Mouse (Mus musculus): Measurements from ENCODE around the gene Dmpk. TPM values are rescaled to one million over a fixed set of nuclear protein-coding genes. Genes with fewer than 3 reads are reported as not detected.
"Not testable (repeated sequence)": the region's sequence is repeated elsewhere in the genome, so short reads cannot be mapped to it uniquely, and the experiment has no call there.

Gene Dmpk
- polyA plus RNA-seq, 1 experiment from 2014 or later, result 42.4 TPM

GRCm38 (mm10) chr7:19055108-19055507 lies 28.5 kb upstream of the Dmpk start:
- Histone ChIP-seq H3K36me3 (peaks cover 32% of the 10 kb centered on the region), H3K4me3 (replicated peaks) (no peak overlapping the region), H3K27me3 (no peaks in the 10 kb centered on the region), H3K4me1 (peaks cover 12% of the 10 kb centered on the region), H3K27ac (replicated peaks) (no peak overlapping the region), H3K9ac (no peak overlapping the region), H3K4me2 (replicated peaks) (no peak overlapping the region), H3K9me3 (replicated peaks) (no peaks in the 10 kb centered on the region)
- 93% methylated on average over 8 of the region's 8 CpGs for WGBS
- ATAC-seq (ENCODE audit: insufficient number of reproducible peaks, low FRiP score, low TSS enrichment, low read depth), result no peak

GRCm38 (mm10) chr7:19057405-19057804 lies 26.2 kb upstream of the Dmpk start:
- no peak for ATAC-seq (ENCODE audit: insufficient number of reproducible peaks, low FRiP score, low TSS enrichment, low read depth)
- WGBS, result 91% methylated on average over 10 of the region's 10 CpGs

GRCm38 (mm10) chr7:19065896-19066295 lies 17.8 kb upstream of the Dmpk start:
- no peaks in the 10 kb centered on the region for H3K9me3 ChIP-seq (replicated peaks)
- no peak for ATAC-seq (ENCODE audit: insufficient number of reproducible peaks, low FRiP score, low TSS enrichment, low read depth)
- H3K4me2 ChIP-seq (replicated peaks), result no peak overlapping the region
- no peaks in the 10 kb centered on the region for H3K4me1 ChIP-seq
- H3K36me3 ChIP-seq, result no peaks in the 10 kb centered on the region
- no peak overlapping the region for H3K9ac ChIP-seq
- H3K4me3 ChIP-seq (replicated peaks), result no peak overlapping the region
- WGBS, result 52% methylated on average over 13 of the region's 13 CpGs
- H3K27ac ChIP-seq (replicated peaks), result no peak overlapping the region
- peaks cover 30% of the 10 kb centered on the region for H3K27me3 ChIP-seq

More at GRCm38 (mm10) chr7:19057405-19057804, 26.2 kb upstream of the Dmpk start:
- no peak overlapping the region for H3K9ac ChIP-seq
- H3K27me3 ChIP-seq, result no peaks in the 10 kb centered on the region
- H3K4me1 ChIP-seq, result peaks cover 12% of the 10 kb centered on the region
- H3K4me2 ChIP-seq (replicated peaks), result no peak overlapping the region
- H3K4me3 ChIP-seq (replicated peaks), result no peak overlapping the region
- no peaks in the 10 kb centered on the region for H3K9me3 ChIP-seq (replicated peaks)
- 0 out of 2 replicates have a peak, but pooled peaks cover 9% of the 10 kb centered on the region for H3K36me3 ChIP-seq
- H3K27ac ChIP-seq (replicated peaks), result no peak overlapping the region

- Histone ChIP-seq H3K9ac (no peak overlapping the region), H3K27me3 (peaks cover 30% of the 10 kb centered on the region), H3K4me3 (replicated peaks) (no peak overlapping the region), H3K4me1 (no peaks in the 10 kb centered on the region), H3K36me3 (no peaks in the 10 kb centered on the region), H3K27ac (replicated peaks) (no peak overlapping the region), H3K9me3 (replicated peaks) (no peaks in the 10 kb centered on the region), H3K4me2 (replicated peaks) (no peak overlapping the region)
- WGBS, result 51% methylated on average over 14 of the region's 14 CpGs
- no peak for ATAC-seq (ENCODE audit: insufficient number of reproducible peaks, low FRiP score, low TSS enrichment, low read depth)
Observed at GRCm38 (mm10) chr7:19067063-19067462, 16.6 kb upstream of the Dmpk start.

GRCm38 (mm10) chr7:19067935-19068334 lies 15.7 kb upstream of the Dmpk start:
- no peaks in the 10 kb centered on the region for H3K9me3 ChIP-seq (replicated peaks)
- H3K4me3 ChIP-seq (replicated peaks), result no peak overlapping the region
- no peaks in the 10 kb centered on the region for H3K4me1 ChIP-seq
- no peak for ATAC-seq (ENCODE audit: insufficient number of reproducible peaks, low FRiP score, low TSS enrichment, low read depth)
- H3K9ac ChIP-seq, result no peak overlapping the region
- no peak overlapping the region for H3K4me2 ChIP-seq (replicated peaks)
- 69% methylated on average over 14 of the region's 14 CpGs for WGBS
- peaks cover 30% of the 10 kb centered on the region for H3K27me3 ChIP-seq
- no peaks in the 10 kb centered on the region for H3K36me3 ChIP-seq
- H3K27ac ChIP-seq (replicated peaks), result no peak overlapping the region

- no peak overlapping the region for H3K4me2 ChIP-seq (replicated peaks)
- ATAC-seq (ENCODE audit: insufficient number of reproducible peaks, low FRiP score, low TSS enrichment, low read depth), result no peak
- no peaks in the 10 kb centered on the region for H3K4me1 ChIP-seq
- peaks cover 30% of the 10 kb centered on the region for H3K27me3 ChIP-seq
- H3K4me3 ChIP-seq (replicated peaks), result no peak overlapping the region
- H3K27ac ChIP-seq (replicated peaks), result no peak overlapping the region
- H3K9me3 ChIP-seq (replicated peaks), result no peaks in the 10 kb centered on the region
- H3K9ac ChIP-seq, result no peak overlapping the region
- H3K36me3 ChIP-seq, result no peaks in the 10 kb centered on the region
- 3% methylated on average over 2 of the region's 2 CpGs for WGBS
Observed at GRCm38 (mm10) chr7:19068707-19069106, 14.9 kb upstream of the Dmpk start.

GRCm38 (mm10) chr7:19069500-19069899 lies 14.1 kb upstream of the Dmpk start:
- ATAC-seq (ENCODE audit: insufficient number of reproducible peaks, low FRiP score, low TSS enrichment, low read depth), result no peak
- H3K4me3 ChIP-seq (replicated peaks), result no peak overlapping the region
- no peaks in the 10 kb centered on the region for H3K4me1 ChIP-seq
- peaks cover 28% of the 10 kb centered on the region for H3K27me3 ChIP-seq
- no peaks in the 10 kb centered on the region for H3K9me3 ChIP-seq (replicated peaks)
- H3K27ac ChIP-seq (replicated peaks), result no peak overlapping the region
- no peak overlapping the region for H3K9ac ChIP-seq
- no peak overlapping the region for H3K4me2 ChIP-seq (replicated peaks)
- 50% methylated on average over 3 of the region's 3 CpGs for WGBS
- H3K36me3 ChIP-seq, result no peaks in the 10 kb centered on the region

GRCm38 (mm10) chr7:19071024-19071423 lies 12.6 kb upstream of the Dmpk start:
- H3K36me3 ChIP-seq; H3K4me1 ChIP-seq; H3K9ac ChIP-seq; H3K9me3 ChIP-seq (replicated peaks); H3K4me3 ChIP-seq (replicated peaks); ATAC-seq (ENCODE audit: insufficient number of reproducible peaks, low FRiP score, low TSS enrichment, low read depth); H3K27ac ChIP-seq (replicated peaks); H3K4me2 ChIP-seq (replicated peaks): not testable (repeated sequence)
- H3K27me3 ChIP-seq, result peaks cover 13% of the 10 kb centered on the region
- 57% methylated on average over 3 of the region's 3 CpGs for WGBS

- WGBS, result 81% methylated on average over 9 of the region's 9 CpGs
- no peak for ATAC-seq (ENCODE audit: insufficient number of reproducible peaks, low FRiP score, low TSS enrichment, low read depth)
- no peaks in the 10 kb centered on the region for H3K9me3 ChIP-seq (replicated peaks)
- H3K36me3 ChIP-seq, result peaks cover 8% of the 10 kb centered on the region
- no peak overlapping the region for H3K4me2 ChIP-seq (replicated peaks)
- no peaks in the 10 kb centered on the region for H3K27me3 ChIP-seq
- no peak overlapping the region for H3K4me3 ChIP-seq (replicated peaks)
- no peak overlapping the region for H3K9ac ChIP-seq
- no peak overlapping the region for H3K27ac ChIP-seq (replicated peaks)
- peaks cover 23% of the 10 kb centered on the region for H3K4me1 ChIP-seq
Observed at GRCm38 (mm10) chr7:19073504-19073903, 10.1 kb upstream of the Dmpk start.

GRCm38 (mm10) chr7:19074494-19074893 lies 9.2 kb upstream of the Dmpk start:
- H3K9ac ChIP-seq, result no peak overlapping the region
- peaks cover 17% of the 10 kb centered on the region for H3K36me3 ChIP-seq
- no peak overlapping the region for H3K4me2 ChIP-seq (replicated peaks)
- no peaks in the 10 kb centered on the region for H3K27me3 ChIP-seq
- H3K4me1 ChIP-seq, result peaks cover 23% of the 10 kb centered on the region
- no peak overlapping the region for H3K27ac ChIP-seq (replicated peaks)
- no peaks in the 10 kb centered on the region for H3K9me3 ChIP-seq (replicated peaks)
- 90% methylated on average over 6 of the region's 6 CpGs for WGBS
- no peak for ATAC-seq (ENCODE audit: insufficient number of reproducible peaks, low FRiP score, low TSS enrichment, low read depth)
- H3K4me3 ChIP-seq (replicated peaks), result no peak overlapping the region

GRCm38 (mm10) chr7:19075231-19075630 lies 8.4 kb upstream of the Dmpk start:
- Histone ChIP-seq H3K36me3 (peaks cover 24% of the 10 kb centered on the region), H3K4me3 (replicated peaks) (peak overlapping the region; percentile 96), H3K27me3 (no peaks in the 10 kb centered on the region), H3K27ac (replicated peaks) (no peak overlapping the region; the same call in 1 of the 2 replicates), H3K4me1 (peaks cover 23% of the 10 kb centered on the region), H3K9me3 (replicated peaks) (no peaks in the 10 kb centered on the region), H3K4me2 (replicated peaks) (peak overlapping the region; percentile 80), H3K9ac (no peak overlapping the region)
- 62% methylated on average over 5 of the region's 5 CpGs for WGBS
- no peak for ATAC-seq (ENCODE audit: insufficient number of reproducible peaks, low FRiP score, low TSS enrichment, low read depth)

GRCm38 (mm10) chr7:19075723-19076585 lies 7.7 kb upstream of the Dmpk start, which contains the start of gene Dmwd:
Gene Dmwd (plus strand): TSS chr7:19076227.
- ATAC-seq (ENCODE audit: insufficient number of reproducible peaks, low FRiP score, low TSS enrichment, low read depth), result peak; percentile 99
- no peaks in the 10 kb centered on the region for H3K9me3 ChIP-seq (replicated peaks)
- peak within 1 kb of the TSS; percentile 96 for H3K4me3 ChIP-seq (replicated peaks)
- WGBS, result under 1% methylated on average over 91 of the region's 91 CpGs
- H3K27ac ChIP-seq (replicated peaks), result peak within 1 kb of the TSS; percentile 83
- peaks cover 28% of the 10 kb centered on the region for H3K4me1 ChIP-seq
- peak within 1 kb of the TSS; percentile 80 for H3K4me2 ChIP-seq (replicated peaks)
- no peaks in the 10 kb centered on the region for H3K27me3 ChIP-seq
- peaks cover 31% of the 10 kb centered on the region for H3K36me3 ChIP-seq
- peak within 1 kb of the TSS; percentile 100 for H3K9ac ChIP-seq

Measured in embryonic facial prominence, embryonic 15.5 days (tissue).